Mouse (Mus musculus): ENCODE results near the gene A130010J15Rik.

Gene A130010J15Rik

GRCm38 (mm10) chr1:193167746-193168145 is at the start of gene A130010J15Rik:
A130010J15Rik (plus strand) TSS chr1:193168046.
- in situ Hi-C loops (cut with MseI, MboI), result no loop called here

GRCm38 (mm10) chr1:193122793-193123192 is 45.1 kb upstream of the A130010J15Rik start:
- in situ Hi-C loops (cut with MseI, MboI), result no loop called here

- in situ Hi-C loops (cut with MseI, MboI), result no loop called here
Observed at GRCm38 (mm10) chr1:193123290-193123689, 44.6 kb upstream of the A130010J15Rik start.

GRCm38 (mm10) chr1:193125835-193126234 is 42.0 kb upstream of the A130010J15Rik start:
- in situ Hi-C loops (cut with MseI, MboI), result no loop called here

GRCm38 (mm10) chr1:193128055-193128454 is 39.8 kb upstream of the A130010J15Rik start:
- in situ Hi-C loops (cut with MseI, MboI), result no loop called here

- in situ Hi-C loops (cut with MseI, MboI), result no loop called here
Observed at GRCm38 (mm10) chr1:193129321-193129720, 38.5 kb upstream of the A130010J15Rik start.

- in situ Hi-C loops (cut with MseI, MboI), result no loop called here
Observed at GRCm38 (mm10) chr1:193129786-193130455, 37.9 kb upstream of the A130010J15Rik start, which contains the start of gene Diexf. Diexf (minus strand) TSS chr1:193130272.

- in situ Hi-C loops (cut with MseI, MboI), result no loop called here
Observed at GRCm38 (mm10) chr1:193130456-193130825, 37.4 kb upstream of the A130010J15Rik start.

GRCm38 (mm10) chr1:193130839-193131238 is 37.0 kb upstream of the A130010J15Rik start:
- in situ Hi-C loops (cut with MseI, MboI), result no loop called here

GRCm38 (mm10) chr1:193131311-193131948 is 36.4 kb upstream of the A130010J15Rik start:
- in situ Hi-C loops (cut with MseI, MboI), result no loop called here

- in situ Hi-C loops (cut with MseI, MboI), result no loop called here
Observed at GRCm38 (mm10) chr1:193132385-193132784, 35.5 kb upstream of the A130010J15Rik start.

GRCm38 (mm10) chr1:193133726-193134125 is 34.1 kb upstream of the A130010J15Rik start:
- in situ Hi-C loops (cut with MseI, MboI), result no loop called here

GRCm38 (mm10) chr1:193138087-193138486 is 29.8 kb upstream of the A130010J15Rik start:
- in situ Hi-C loops (cut with MseI, MboI), result no loop called here

GRCm38 (mm10) chr1:193138669-193139068 is 29.2 kb upstream of the A130010J15Rik start:
- in situ Hi-C loops (cut with MseI, MboI), result no loop called here

GRCm38 (mm10) chr1:193141118-193141517 is 26.7 kb upstream of the A130010J15Rik start:
- in situ Hi-C loops (cut with MseI, MboI), result no loop called here

- in situ Hi-C loops (cut with MseI, MboI), result no loop called here
Observed at GRCm38 (mm10) chr1:193142517-193143062, 25.3 kb upstream of the A130010J15Rik start.

- in situ Hi-C loops (cut with MseI, MboI), result no loop called here
Observed at GRCm38 (mm10) chr1:193144516-193144915, 23.3 kb upstream of the A130010J15Rik start.

GRCm38 (mm10) chr1:193145101-193145500 is 22.7 kb upstream of the A130010J15Rik start:
- in situ Hi-C loops (cut with MseI, MboI), result no loop called here

- in situ Hi-C loops (cut with MseI, MboI), result no loop called here
Observed at GRCm38 (mm10) chr1:193146416-193146815, 21.4 kb upstream of the A130010J15Rik start.

- in situ Hi-C loops (cut with MseI, MboI), result no loop called here
Observed at GRCm38 (mm10) chr1:193149231-193149630, 18.6 kb upstream of the A130010J15Rik start.

GRCm38 (mm10) chr1:193151134-193151533 is 16.7 kb upstream of the A130010J15Rik start:
- in situ Hi-C loops (cut with MseI, MboI), result no loop called here

GRCm38 (mm10) chr1:193152872-193153271 is 15.0 kb upstream of the A130010J15Rik start, which contains the start of gene Irf6:
Irf6 (plus strand) TSS chr1:193153111.
- in situ Hi-C loops (cut with MseI, MboI), result no loop called here

GRCm38 (mm10) chr1:193153561-193153960 is 14.3 kb upstream of the A130010J15Rik start:
- in situ Hi-C loops (cut with MseI, MboI), result no loop called here

All from mouse trophoblast stem cell (cell line).